Mouse (Mus musculus) forebrain, embryonic 14.5 days (tissue): ENCODE measurements at regions not wholly inside any gene's neighbourhood (a gene's known extent, or its start where the extent isn't known, plus 50 kb on each side); places are given as distances from the start of the nearest gene placed in this dataset.

ENCODE experiments used
- ATAC-seq: fragments of 200-750 bp; cut with Nextera tagmentation; 2 replicates; pipeline ENCODE4 v1.8.0; 2017; ENCODE audit warnings: mild to moderate bottlenecking, moderate library complexity
- DNase-seq: peaks from one replicate; pipeline ENCODE4 v3.0.0-alpha.2; 2015; ENCODE audit warnings: low spot score
- H3K27ac ChIP-seq: fragments of 300-500 bp; sonication (generic); 2 replicates; pipeline ENCODE4 v1.5.1; 2014; ENCODE audit warnings: low read depth, mild to moderate bottlenecking, control low read depth, low read length, moderate library complexity
- H3K27me3 ChIP-seq: fragments of 300-500 bp; sonication (generic); replicated peaks from 2 replicates; pipeline ENCODE4 v1.6.1; 2014; ENCODE audit warnings: low read length, control low read depth, mixed read lengths; ENCODE audit not compliant: control insufficient read depth, insufficient read depth
- H3K36me3 ChIP-seq: fragments of 300-500 bp; sonication (generic); 2 replicates; pipeline ENCODE4 v1.6.1; 2014; ENCODE audit warnings: low read length, control low read depth; ENCODE audit not compliant: control insufficient read depth, insufficient read depth
- H3K4me1 ChIP-seq: fragments of 300-500 bp; sonication (generic); 2 replicates; pipeline ENCODE4 v1.6.1; 2014; ENCODE audit warnings: antibody characterized with exemption, low read length, control low read depth; ENCODE audit not compliant: control insufficient read depth, insufficient read depth
- H3K4me2 ChIP-seq: fragments of 300-500 bp; sonication (generic); 2 replicates; pipeline ENCODE4 v1.6.1; 2014; ENCODE audit warnings: mild to moderate bottlenecking, control low read depth, low read length
- H3K4me3 ChIP-seq: fragments of 300-500 bp; sonication (generic); 2 replicates; pipeline ENCODE4 v1.5.1; 2014; ENCODE audit warnings: low read depth, low read length, control low read depth
- H3K9ac ChIP-seq: fragments of 300-500 bp; sonication (generic); 2 replicates; pipeline ENCODE4 v1.6.1; 2014; ENCODE audit warnings: mild to moderate bottlenecking, low read length, control low read depth, moderate library complexity
- H3K9me3 ChIP-seq: fragments of 300-500 bp; sonication (generic); replicated peaks from 2 replicates; pipeline ENCODE4 v1.6.1; 2016; ENCODE audit warnings: low read length, control low read depth, mixed read lengths; ENCODE audit not compliant: control insufficient read depth
- WGBS: fragments of 180-500 bp; shearing (Covaris S2); extraction: QIAGEN DNeasy Blood & Tissue Kit; methylation state at CpG from one replicate; pipeline ENCODE4 v1.1.7; 2014; 5-methylcytosine and 5-hydroxymethylcytosine counted together

DNA sequence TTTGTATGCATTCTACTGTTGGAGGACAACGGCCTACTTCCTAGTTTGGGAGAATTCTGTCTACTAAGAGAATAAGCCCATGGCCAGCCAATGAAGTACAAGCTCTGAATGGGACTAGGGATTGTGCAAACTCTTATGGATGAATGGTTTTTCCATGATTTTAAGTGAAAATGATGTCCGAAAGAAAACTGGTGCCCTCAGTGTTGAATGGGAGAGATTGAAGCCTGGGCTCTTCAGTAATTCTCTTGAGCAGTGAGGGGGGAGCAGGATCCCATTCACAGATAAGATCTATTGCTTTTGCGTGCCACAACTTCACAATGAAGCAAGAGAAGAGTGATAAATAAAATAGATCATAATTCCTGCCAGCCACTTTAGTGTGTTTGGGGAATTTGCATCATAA, 476.0 kb downstream of the Nyap2 start:
- H3K9ac ChIP-seq: no peak overlapping the region
- DNase-seq (no peak), ATAC-seq (no peak)
- H3K27ac ChIP-seq: no peak overlapping the region
- H3K4me3 ChIP-seq: no peak overlapping the region
- H3K9me3 ChIP-seq: no peaks in the 10 kb centered on the region
- no peaks in the 10 kb centered on the region for H3K4me1 ChIP-seq
- no peaks in the 10 kb centered on the region for H3K27me3 ChIP-seq
- whole genome bisulfite sequencing: 87% methylated on average over 3 of the region's 3 CpGs
- no peak overlapping the region for H3K4me2 ChIP-seq
- no peaks in the 10 kb centered on the region for H3K36me3 ChIP-seq

DNA sequence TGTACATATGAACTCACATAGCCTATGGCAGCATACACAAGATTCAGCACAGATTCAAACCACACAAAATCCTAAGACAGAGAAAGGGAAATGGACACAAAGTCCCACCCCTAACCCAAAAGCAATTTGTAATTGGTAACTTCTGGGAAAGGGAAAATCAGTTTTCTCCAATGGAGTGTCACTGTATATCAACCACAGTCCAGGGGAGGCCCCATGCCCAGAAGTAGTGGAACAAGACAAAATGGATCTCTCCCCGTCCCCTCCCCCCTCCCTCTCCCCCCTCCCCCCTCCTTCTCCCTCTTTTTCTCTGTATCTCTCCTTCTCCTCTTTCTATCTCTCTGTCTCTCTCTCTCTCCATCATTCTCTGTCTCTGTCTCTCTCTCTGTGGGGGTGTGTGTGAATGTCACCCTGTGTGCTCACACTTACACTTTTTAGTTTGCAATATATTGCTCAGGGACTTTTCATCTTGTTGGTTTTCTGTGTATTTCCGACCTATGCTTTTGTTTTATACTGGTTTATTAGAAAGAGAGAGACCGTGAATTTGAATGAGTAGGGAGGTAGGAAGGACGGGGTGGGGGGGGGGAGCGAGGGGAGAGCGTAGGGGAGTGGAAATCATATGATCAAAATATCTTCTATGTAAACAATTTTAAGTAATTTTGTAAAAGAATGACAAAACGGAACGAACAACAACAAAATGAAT, 500.4 kb downstream of the Nyap2 start:
- H3K4me2 ChIP-seq: peak overlapping the region; percentile 37
- ATAC-seq (peak; percentile 57; the same call in 1 of the 2 replicates), DNase-seq (no peak)
- no peaks in the 10 kb centered on the region for H3K9me3 ChIP-seq
- 33% methylated on average over 8 of the region's 8 CpGs for WGBS
- no peaks in the 10 kb centered on the region for H3K36me3 ChIP-seq
- H3K27ac ChIP-seq: no peak overlapping the region
- no peak overlapping the region for H3K4me3 ChIP-seq
- no peaks in the 10 kb centered on the region for H3K27me3 ChIP-seq
- 0 out of 2 replicates have a peak, but pooled peaks cover 3% of the 10 kb centered on the region for H3K4me1 ChIP-seq
- H3K9ac ChIP-seq: no peak overlapping the region

DNA sequence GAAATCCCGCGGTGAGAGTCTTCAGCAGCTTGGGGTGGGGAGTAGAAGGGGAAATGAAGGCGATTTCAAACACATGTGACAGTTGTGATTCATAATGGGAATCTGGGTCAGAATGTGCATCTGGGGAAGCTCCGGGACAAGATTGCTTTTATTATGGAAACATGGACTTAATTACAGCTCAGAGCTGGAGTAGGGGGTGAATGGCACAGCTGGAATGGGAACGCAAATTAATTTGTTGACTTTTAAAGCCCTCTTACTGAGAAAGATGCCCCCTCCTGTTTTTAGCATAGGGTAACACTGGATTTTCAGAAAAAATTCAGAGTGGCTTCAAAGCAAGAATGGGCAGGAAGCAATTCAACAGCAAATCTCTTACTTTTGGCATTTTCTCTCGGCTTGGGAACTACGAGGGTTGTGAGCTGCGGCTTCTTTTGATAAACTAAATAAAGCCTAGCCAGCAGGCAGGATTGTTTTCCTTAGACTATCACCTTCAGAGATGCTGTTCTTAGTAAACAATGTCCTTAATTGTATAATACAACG, 501.0 kb downstream of the Nyap2 start:
- H3K9ac ChIP-seq: peak overlapping the region; percentile 32; the same call in 1 of the 2 replicates
- no peaks in the 10 kb centered on the region for H3K36me3 ChIP-seq
- DNase-seq (peak; percentile 59), ATAC-seq (peak; percentile 78)
- no peaks in the 10 kb centered on the region for H3K27me3 ChIP-seq
- H3K9me3 ChIP-seq: no peaks in the 10 kb centered on the region
- WGBS: 10% methylated on average over 9 of the region's 9 CpGs
- no peak overlapping the region for H3K27ac ChIP-seq
- 0 out of 2 replicates have a peak, but pooled peaks cover 3% of the 10 kb centered on the region for H3K4me1 ChIP-seq
- H3K4me2 ChIP-seq: peak overlapping the region; percentile 37
- H3K4me3 ChIP-seq: no peak overlapping the region

DNA sequence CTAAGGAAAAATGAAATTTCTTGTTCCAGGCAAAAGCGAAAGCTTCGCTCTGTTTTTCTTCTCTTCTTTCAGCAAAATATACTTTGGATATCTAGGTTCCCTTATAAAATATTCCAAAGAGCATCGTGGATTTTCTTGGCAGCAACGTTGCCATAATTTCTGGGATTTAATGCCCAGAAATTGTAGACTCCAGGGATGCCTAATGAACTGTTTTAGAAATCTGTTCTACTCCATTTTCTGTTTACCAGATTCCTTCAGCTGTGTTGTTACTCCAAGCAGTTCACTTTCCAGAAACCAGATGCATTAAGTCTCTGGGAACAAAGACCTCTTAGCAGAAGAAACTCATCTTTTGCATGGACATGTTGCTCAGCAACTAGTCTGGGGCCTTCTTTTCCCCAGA, 504.5 kb downstream of the Nyap2 start:
- 0 out of 2 replicates have a peak, but pooled peaks cover 3% of the 10 kb centered on the region for H3K4me1 ChIP-seq
- no peak overlapping the region for H3K4me2 ChIP-seq
- H3K9me3 ChIP-seq: no peaks in the 10 kb centered on the region
- H3K27ac ChIP-seq: no peak overlapping the region
- H3K27me3 ChIP-seq: no peaks in the 10 kb centered on the region
- DNase-seq (no peak), ATAC-seq (no peak)
- WGBS: 90% methylated on average over 4 of the region's 4 CpGs
- H3K9ac ChIP-seq: no peak overlapping the region
- H3K36me3 ChIP-seq: no peaks in the 10 kb centered on the region
- no peak overlapping the region for H3K4me3 ChIP-seq

DNA sequence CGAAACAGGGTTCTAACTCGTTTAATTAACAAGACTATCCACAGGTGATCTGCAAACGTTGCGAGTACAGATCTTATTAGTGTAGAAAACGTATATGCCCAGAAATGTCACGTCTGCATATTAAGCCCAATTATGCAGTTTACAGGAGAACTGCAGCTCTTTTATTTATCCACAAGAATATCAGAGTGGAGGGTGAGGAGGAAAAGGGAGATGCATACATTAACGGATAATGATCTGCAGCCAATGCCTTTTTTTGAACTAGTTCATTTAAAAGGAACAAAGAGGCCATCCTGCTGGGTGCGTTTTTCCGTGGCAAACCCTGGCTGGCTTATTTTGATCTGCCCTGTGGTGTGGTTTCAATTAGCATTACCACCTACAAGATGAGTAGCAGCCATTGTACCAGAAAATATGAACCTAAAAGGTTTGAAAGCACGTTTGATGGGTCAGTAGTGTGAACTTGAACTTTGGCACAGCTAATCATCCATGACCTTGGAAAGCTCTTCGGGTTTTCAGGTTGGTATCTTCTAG, 511.1 kb downstream of the Nyap2 start:
- ATAC-seq (peak; percentile 64; the same call in 1 of the 2 replicates), DNase-seq (peak; percentile 70)
- H3K27ac ChIP-seq: no peak overlapping the region
- H3K4me2 ChIP-seq: no peak overlapping the region
- no peaks in the 10 kb centered on the region for H3K27me3 ChIP-seq
- no peaks in the 10 kb centered on the region for H3K9me3 ChIP-seq
- H3K4me1 ChIP-seq: no peaks in the 10 kb centered on the region
- H3K36me3 ChIP-seq: no peaks in the 10 kb centered on the region
- 4% methylated on average over 11 of the region's 11 CpGs for WGBS
- no peak overlapping the region for H3K9ac ChIP-seq
- no peak overlapping the region for H3K4me3 ChIP-seq

DNA sequence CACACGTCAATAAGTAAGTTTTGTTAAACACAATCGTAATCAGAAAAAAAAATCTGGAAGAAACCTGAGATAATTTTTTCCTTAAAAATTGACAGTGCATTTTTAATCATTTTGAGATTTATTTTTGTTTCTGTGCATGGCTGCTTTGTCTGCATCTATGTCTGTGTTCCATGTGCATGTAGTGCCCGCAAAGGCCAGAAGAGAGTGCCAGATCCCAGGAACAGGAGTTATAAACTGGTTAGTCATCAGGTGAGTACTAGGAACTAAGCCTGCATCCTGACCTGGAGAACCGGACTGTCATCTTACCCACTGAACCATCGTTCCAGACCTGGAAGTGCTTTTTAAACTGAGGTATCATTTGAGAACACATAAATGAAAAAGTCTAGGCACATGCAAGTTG, 514.9 kb downstream of the Nyap2 start:
- ATAC-seq (no peak), DNase-seq (peak; percentile 17)
- Histone ChIP-seq H3K27me3 (no peaks in the 10 kb centered on the region), H3K9me3 (no peaks in the 10 kb centered on the region), H3K27ac (no peak overlapping the region), H3K4me1 (peaks cover 13% of the 10 kb centered on the region; the same call in 1 of the 2 replicates), H3K9ac (no peak overlapping the region), H3K4me3 (no peak overlapping the region), H3K4me2 (no peak overlapping the region), H3K36me3 (no peaks in the 10 kb centered on the region)
- WGBS: 89% methylated on average over 5 of the region's 5 CpGs

DNA sequence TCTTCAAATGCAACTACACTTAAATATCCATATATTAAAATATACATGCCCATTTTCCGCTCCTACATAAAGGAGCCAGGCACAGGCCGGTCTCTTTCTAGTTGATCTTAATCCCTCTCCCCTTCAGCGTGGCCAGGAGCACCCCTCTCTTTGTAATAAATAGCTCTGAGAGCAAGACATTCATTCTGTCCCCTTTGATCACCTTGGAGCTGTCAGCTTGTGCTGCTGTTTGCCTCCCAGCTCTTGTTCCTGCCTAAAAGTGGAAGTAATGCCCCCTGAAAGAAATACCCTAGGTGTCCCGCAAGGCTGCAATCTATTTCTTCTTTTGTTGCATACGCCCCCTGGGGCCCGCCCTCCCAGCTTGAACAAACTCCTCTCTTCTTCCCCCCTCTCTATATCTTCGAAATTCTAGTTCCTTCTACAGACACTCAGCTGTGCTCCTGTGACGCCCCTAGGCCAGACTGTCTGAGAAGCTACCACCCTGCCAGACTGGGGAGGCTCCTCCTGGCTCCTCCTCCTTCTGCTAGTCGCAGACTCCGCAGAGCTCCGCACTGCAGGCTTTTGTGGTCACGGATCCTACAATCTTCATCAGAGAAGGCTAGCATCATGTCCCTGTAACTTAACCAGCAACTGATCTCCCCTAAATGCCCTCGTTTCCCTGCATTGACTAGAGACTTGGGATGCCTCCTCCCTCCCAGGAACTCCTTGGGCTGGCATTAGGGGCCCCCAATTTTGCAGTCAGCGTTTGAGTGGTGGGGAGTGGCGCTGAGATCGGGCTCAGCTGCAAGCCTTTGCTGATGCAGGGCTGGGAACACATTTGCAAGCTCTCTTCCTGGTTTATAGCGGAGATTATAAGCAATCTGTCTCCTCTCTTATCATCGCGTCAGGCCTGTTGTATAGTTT, 516.8 kb downstream of the Nyap2 start:
- Histone ChIP-seq H3K36me3 (no peaks in the 10 kb centered on the region), H3K9me3 (no peaks in the 10 kb centered on the region), H3K27me3 (no peaks in the 10 kb centered on the region), H3K27ac (peak overlapping the region; percentile 99), H3K4me1 (peaks cover 13% of the 10 kb centered on the region; the same call in 1 of the 2 replicates), H3K4me2 (peak overlapping the region; percentile 60), H3K9ac (peak overlapping the region; percentile 66), H3K4me3 (peak overlapping the region; percentile 33)
- WGBS: under 1% methylated on average over 19 of the region's 19 CpGs
- ATAC-seq: peak; percentile 97
- DNase-seq: peak; percentile 94

DNA sequence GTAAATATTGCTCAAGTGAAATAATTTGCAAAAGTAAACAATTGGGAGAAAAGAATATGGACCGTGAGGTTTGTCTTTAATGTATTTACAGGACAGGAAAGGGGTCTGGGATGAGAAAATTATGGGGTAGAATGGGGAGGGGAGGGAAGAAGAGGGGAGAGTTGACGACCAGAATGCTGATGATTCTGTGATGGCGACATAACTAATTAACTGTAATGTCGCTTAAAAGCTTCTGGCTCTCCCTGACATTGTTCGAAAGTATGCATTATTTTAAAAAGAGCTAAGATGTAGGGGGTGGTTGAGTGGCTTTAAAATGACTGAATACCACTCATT, 517.4 kb downstream of the Nyap2 start:
- ATAC-seq (peak; percentile 64), DNase-seq (peak; percentile 79)
- WGBS: under 1% methylated on average over 5 of the region's 5 CpGs
- Histone ChIP-seq H3K4me2 (peak overlapping the region; percentile 60), H3K27me3 (no peaks in the 10 kb centered on the region), H3K4me1 (peaks cover 13% of the 10 kb centered on the region; the same call in 1 of the 2 replicates), H3K4me3 (peak overlapping the region; percentile 33), H3K9ac (peak overlapping the region; percentile 66), H3K9me3 (no peaks in the 10 kb centered on the region), H3K36me3 (no peaks in the 10 kb centered on the region), H3K27ac (peak overlapping the region; percentile 99)
